Mouse (Mus musculus) small intestine, adult 2 months (tissue): ENCODE results near the gene Nat14. TPM values are rescaled to one million over a fixed set of nuclear protein-coding genes. Genes with fewer than 3 reads are reported as not detected.

Source experiments
- H3K27ac ChIP-seq: fragments of 200-500 bp; 2 replicates; pipeline ENCODE4 v1.5.1; 2012; ENCODE audit warnings: low read depth, low read length, control low read depth, inconsistent platforms; ENCODE audit not compliant: insufficient read depth
- H3K27me3 ChIP-seq: fragments of 200-500 bp; 2 replicates; pipeline ENCODE4 v1.6.1; 2012; ENCODE audit warnings: mild to moderate bottlenecking, moderate library complexity, low read length, inconsistent platforms; ENCODE audit not compliant: control insufficient read depth, insufficient read depth
- H3K36me3 ChIP-seq: fragments of 200-500 bp; 2 replicates; pipeline ENCODE4 v1.6.1; 2012; ENCODE audit warnings: mild to moderate bottlenecking, low read length, control low read depth, inconsistent platforms; ENCODE audit not compliant: control insufficient read depth, insufficient read depth
- H3K4me1 ChIP-seq: fragments of 200-500 bp; 2 replicates; pipeline ENCODE4 v1.6.1; 2012; ENCODE audit warnings: low read length, inconsistent platforms, mixed read lengths; ENCODE audit not compliant: control insufficient read depth, insufficient read depth, insufficient read length
- H3K4me3 ChIP-seq: fragments of 200-500 bp; 2 replicates; pipeline ENCODE4 v1.5.1; 2012; ENCODE audit warnings: low read depth, mild to moderate bottlenecking, control low read depth, inconsistent platforms, low read length, moderate library complexity
- CTCF ChIP-seq: fragments of 200-500 bp; IDR thresholded peaks from 2 replicates; pipeline ENCODE4 v1.5.1; 2012; ENCODE audit warnings: low read depth, mild to moderate bottlenecking, control low read depth, inconsistent platforms, low read length, moderate library complexity, mixed read lengths; ENCODE audit not compliant: insufficient replicate concordance, insufficient read length; ENCODE audit errors: extremely low read depth
- POLR2A ChIP-seq: fragments of 200-500 bp; IDR thresholded peaks from 2 replicates; pipeline ENCODE4 v1.6.1; 2012; ENCODE audit warnings: low read depth, mild to moderate bottlenecking, control low read depth, inconsistent platforms, low read length, moderate library complexity
- WGBS: fragments of 180-500 bp; shearing (Covaris S2); methylation state at CpG from one replicate; pipeline ENCODE4 v1.1.7; 2018; 5-methylcytosine and 5-hydroxymethylcytosine counted together
- polyA plus RNA-seq: library from polyadenylated mRNA; depleted of rRNA; stranded (reverse); fragments of >200 nt; gene quantifications from 2 replicates; pipeline ENCODE4 v1.2.3, GENCODE M21; 2012

The Nat14 gene
- polyA plus RNA-seq, 1 experiment, result 4.3 TPM

- Histone ChIP-seq H3K27me3 (no peaks in the 10 kb centered on the region), H3K4me1 (no peaks in the 10 kb centered on the region), H3K27ac (no peak overlapping the region), H3K36me3 (no peaks in the 10 kb centered on the region), H3K4me3 (peak overlapping the region; percentile 34)
- 26% methylated on average over 18 of the region's 18 CpGs for WGBS
- TF ChIP-seq CTCF (no peak), POLR2A (no peak)
Observed at GRCm38 (mm10) chr7:4898851-4899648, 22.8 kb upstream of the Nat14 start.

DNA sequence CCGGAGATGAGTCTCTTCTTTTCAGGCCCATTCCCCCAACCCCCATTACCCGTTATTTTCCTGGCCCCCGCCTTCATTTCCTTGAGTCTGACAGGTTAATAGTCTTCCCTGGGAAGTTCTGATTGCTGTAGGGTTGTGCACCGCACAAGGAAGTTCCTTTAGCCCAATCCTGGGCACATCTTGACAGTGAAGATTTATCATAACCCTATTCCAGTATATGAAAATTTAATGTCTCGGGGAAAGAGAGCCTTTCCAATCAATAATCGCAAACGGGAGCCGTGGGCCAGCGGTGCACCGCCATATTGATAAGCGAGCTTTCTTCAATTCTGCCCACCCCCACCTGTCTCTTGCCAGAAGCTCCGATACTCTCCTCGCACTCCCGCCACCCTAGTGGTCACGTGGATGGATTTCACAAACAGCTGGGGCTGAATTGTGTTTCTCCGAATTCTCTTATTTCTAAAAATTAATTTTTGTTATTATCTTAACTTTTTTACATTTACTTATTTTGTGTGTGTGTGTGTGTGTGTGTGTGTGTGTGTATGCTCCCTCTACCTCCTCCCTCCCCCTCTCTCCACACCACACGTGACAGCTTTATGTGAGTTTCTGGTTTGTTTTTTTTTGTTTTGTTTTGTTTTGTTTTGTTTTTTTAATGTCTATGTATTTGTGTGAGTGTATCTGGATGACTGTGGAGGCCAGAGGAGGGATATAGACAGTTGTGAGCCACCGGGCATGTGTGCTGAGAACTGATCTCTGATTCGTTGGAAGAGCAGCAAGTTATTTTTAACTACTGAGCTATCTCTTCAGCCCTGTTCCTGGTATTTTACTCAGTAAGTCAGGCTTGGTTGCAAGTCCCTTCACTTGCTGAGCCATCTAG lies 21.9 kb upstream of the Nat14 start:
- H3K36me3 ChIP-seq, result no peaks in the 10 kb centered on the region
- H3K4me3 ChIP-seq, result peak overlapping the region; percentile 34
- no peaks in the 10 kb centered on the region for H3K4me1 ChIP-seq
- WGBS, result 3% methylated on average over 19 of the region's 19 CpGs
- no peak for TF ChIP-seq POLR2A
- TF ChIP-seq CTCF, result no peak
- no peaks in the 10 kb centered on the region for H3K27me3 ChIP-seq
- H3K27ac ChIP-seq, result no peak overlapping the region

GRCm38 (mm10) chr7:4900523-4900851 lies 21.3 kb upstream of the Nat14 start:
- H3K4me3 ChIP-seq, result peak overlapping the region; percentile 24; the same call in 1 of the 2 replicates
- no peak overlapping the region for H3K27ac ChIP-seq
- WGBS, result 59% methylated on average over 11 of the region's 11 CpGs
- H3K4me1 ChIP-seq, result no peaks in the 10 kb centered on the region
- no peaks in the 10 kb centered on the region for H3K27me3 ChIP-seq
- no peaks in the 10 kb centered on the region for H3K36me3 ChIP-seq
- TF ChIP-seq POLR2A, result no peak
- TF ChIP-seq CTCF, result no peak

DNA sequence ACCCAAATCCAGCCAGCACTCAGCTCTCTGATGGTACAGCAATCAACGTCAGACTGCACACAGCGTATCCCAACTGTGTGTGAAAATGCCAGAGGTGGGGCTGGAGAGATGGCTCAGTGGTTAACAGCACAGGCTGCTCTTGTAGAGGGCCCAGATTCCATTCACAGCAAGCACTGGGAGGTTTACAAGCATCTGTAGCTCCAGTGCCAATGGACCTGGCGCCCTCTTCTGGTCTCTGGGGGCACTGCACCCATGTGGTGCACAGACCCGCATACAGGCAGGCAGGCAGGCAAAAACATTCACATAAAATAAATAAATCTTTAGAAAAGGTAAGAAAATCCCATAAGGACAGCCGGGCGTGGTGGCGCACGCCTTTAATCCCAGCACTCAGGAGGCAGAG lies 20.7 kb upstream of the Nat14 start:
- Histone ChIP-seq H3K27me3 (no peaks in the 10 kb centered on the region), H3K4me1 (no peaks in the 10 kb centered on the region), H3K4me3 (no peak overlapping the region), H3K27ac (no peak overlapping the region), H3K36me3 (no peaks in the 10 kb centered on the region)
- TF ChIP-seq POLR2A (no peak), CTCF (peak; percentile 57; the same call in 1 of the 2 replicates)
- WGBS, result 64% methylated on average over 8 of the region's 8 CpGs

- H3K4me1 ChIP-seq, result no peaks in the 10 kb centered on the region
- no peak overlapping the region for H3K4me3 ChIP-seq
- no peaks in the 10 kb centered on the region for H3K36me3 ChIP-seq
- WGBS, result 68% methylated on average over 9 of the region's 9 CpGs
- no peak overlapping the region for H3K27ac ChIP-seq
- no peak for TF ChIP-seq CTCF
- TF ChIP-seq POLR2A, result no peak
- no peaks in the 10 kb centered on the region for H3K27me3 ChIP-seq
Observed at GRCm38 (mm10) chr7:4902404-4902803, 19.4 kb upstream of the Nat14 start.

- no peaks in the 10 kb centered on the region for H3K27me3 ChIP-seq
- WGBS, result 77% methylated on average over 10 of the region's 10 CpGs
- TF ChIP-seq CTCF (no peak), POLR2A (no peak)
- H3K4me1 ChIP-seq, result no peaks in the 10 kb centered on the region
- H3K36me3 ChIP-seq, result no peaks in the 10 kb centered on the region
- no peak within 1 kb of the TSS for H3K27ac ChIP-seq
- no peak within 1 kb of the TSS for H3K4me3 ChIP-seq
Observed at GRCm38 (mm10) chr7:4906466-4906950, 15.3 kb upstream of the Nat14 start, which contains the start of gene Gm36210. Gm36210 (minus strand) TSS chr7:4906516.

- no peak overlapping the region for H3K27ac ChIP-seq
- no peaks in the 10 kb centered on the region for H3K27me3 ChIP-seq
- H3K4me1 ChIP-seq, result peaks cover 7% of the 10 kb centered on the region
- H3K4me3 ChIP-seq, result no peak overlapping the region
- TF ChIP-seq POLR2A (no peak), CTCF (peak; percentile 61; the same call in 1 of the 2 replicates)
- no peaks in the 10 kb centered on the region for H3K36me3 ChIP-seq
- WGBS, result 46% methylated on average over 9 of the region's 9 CpGs
Observed at GRCm38 (mm10) chr7:4911561-4911960, 10.3 kb upstream of the Nat14 start.
